Mouse (Mus musculus) G1E (cell line): ENCODE results near the gene Plxnc1.

ENCODE experiments used
- CTCF ChIP-seq: IDR thresholded peaks from 2 replicates; pipeline ENCODE4 v1.5.1; 2012; ENCODE audit warnings: low read depth, low read length, inconsistent platforms, mixed read lengths
- GATA1 ChIP-seq: IDR thresholded peaks from 2 replicates; pipeline ENCODE4 v1.6.1; 2012; ENCODE audit warnings: borderline replicate concordance, low read length, inconsistent platforms, mixed read lengths
- GATA2 ChIP-seq: IDR thresholded peaks from 2 replicates; pipeline ENCODE4 v1.6.1; 2012; ENCODE audit warnings: low read depth, low read length, inconsistent platforms, borderline replicate concordance
- TAL1 ChIP-seq: conservative IDR thresholded peaks from 2 replicates; pipeline ENCODE4 v1.6.1; 2012; ENCODE audit warnings: low read depth, low read length, inconsistent platforms, mixed read lengths

- TF ChIP-seq CTCF (no peak), GATA1 (no peak), GATA2 (no peak), TAL1 (no peak)
These were observed 624 bp upstream of the Plxnc1 start for GRCm38 (mm10) chr10:94945206-94945711.
